Mouse (Mus musculus): ENCODE data around the gene Cryba2. TPM values are rescaled to one million over a fixed set of nuclear protein-coding genes. Genes with fewer than 3 reads are reported as not detected.

The Cryba2 gene
- polyA plus RNA-seq (2012; ENCODE audit: insufficient read depth, low replicate concordance), result not detected in 2 replicates

DNA sequence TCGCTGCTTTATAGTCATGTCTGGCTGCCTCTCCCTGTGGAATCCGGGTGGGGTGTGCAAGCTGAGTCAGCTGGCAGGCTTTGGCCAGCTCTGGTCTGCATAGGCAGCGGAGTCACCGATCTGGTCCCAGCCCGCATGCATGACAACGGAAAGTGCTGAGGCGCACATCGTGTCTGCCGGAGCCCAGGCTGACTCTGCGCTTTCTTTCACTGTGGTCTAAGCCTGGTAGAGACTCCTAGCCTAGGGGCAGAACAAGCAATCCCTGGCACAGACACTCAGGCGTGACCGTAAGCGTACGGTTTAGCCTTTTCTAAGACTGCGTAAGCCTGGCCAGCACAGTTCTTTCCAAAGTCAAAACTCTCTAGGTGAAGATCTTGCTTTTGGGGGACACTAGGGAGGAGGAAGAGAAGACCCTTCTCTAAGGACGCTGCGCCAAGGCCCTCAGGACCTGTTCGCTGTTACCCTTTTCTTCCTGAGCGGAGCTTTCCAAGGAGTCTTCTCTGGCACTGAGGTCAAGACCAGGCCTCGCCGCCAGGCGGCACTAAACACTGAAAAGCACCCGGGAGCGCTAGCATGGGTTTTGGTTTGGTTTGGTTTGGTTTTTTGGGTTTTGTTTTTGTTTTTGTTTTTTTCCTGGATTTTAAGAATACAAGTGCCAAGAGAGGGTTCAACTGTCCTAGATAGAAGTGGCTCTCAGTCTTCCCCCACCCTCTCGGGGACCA lies at the start of gene Cryba2:
TSS of gene Cryba2 (minus strand) at position 10 of the 722 bp plus-strand sequence.
- peaks cover 89% of the 10 kb centered on the region for H3K27me3 ChIP-seq (replicated peaks)

DNA sequence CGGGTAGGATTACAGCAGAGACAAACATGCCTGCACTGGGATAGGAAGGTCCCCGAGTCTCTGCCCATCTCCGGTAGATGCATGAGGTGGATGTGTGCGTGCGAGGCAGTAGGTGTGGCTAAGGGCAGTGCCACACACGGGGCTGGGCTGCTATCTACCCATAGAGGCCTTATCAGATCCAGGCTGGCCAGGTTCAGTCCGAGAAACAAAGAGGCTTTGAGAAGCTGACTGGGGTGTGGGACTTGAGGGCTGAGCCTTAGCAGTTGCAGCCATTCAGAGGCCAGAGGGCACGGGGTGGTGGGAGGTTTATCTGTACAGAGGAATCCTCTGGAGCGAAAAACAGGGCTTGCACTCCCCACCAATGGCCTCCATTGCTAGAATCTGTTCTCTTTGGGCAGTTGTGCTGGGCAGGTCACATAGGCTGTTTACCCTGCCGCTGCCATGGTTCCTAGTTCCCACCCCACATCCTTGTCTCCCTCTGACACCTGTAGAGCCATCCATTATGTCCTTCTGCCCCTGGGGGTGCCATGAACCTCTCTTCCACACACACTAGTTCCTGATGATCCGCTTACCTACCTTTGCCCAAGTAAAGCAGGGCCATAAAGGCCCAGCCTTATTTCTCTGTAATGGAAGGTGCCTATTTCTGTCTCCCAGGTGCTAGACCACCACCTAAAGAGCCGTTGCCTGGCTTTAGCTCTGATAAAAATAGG lies 48.9 kb upstream of the Cryba2 start:
- H3K9me3 ChIP-seq, result no peaks in the 10 kb centered on the region
- H3K4me1 ChIP-seq, result no peaks in the 10 kb centered on the region
- H3K4me3 ChIP-seq (replicated peaks), result no peak overlapping the region
- no peak for TF ChIP-seq GATA1 (IDR thresholded peaks at IDR 0.05; ENCODE audit: borderline replicate concordance, low read length)
- no peak for TF ChIP-seq FLI1 (IDR thresholded peaks at IDR 0.05; ENCODE audit: low read length)
- peaks cover 55% of the 10 kb centered on the region for H3K27me3 ChIP-seq (replicated peaks)
- H3K36me3 ChIP-seq (replicated peaks; ENCODE audit: low read length), result no peaks in the 10 kb centered on the region

More for the DNA sequence above, at the start of gene Cryba2:
- H3K36me3 ChIP-seq (replicated peaks; ENCODE audit: low read length), result no peaks in the 10 kb centered on the region
- H3K4me1 ChIP-seq, result peaks cover 14% of the 10 kb centered on the region
- no peak within 1 kb of the TSS for H3K4me3 ChIP-seq (replicated peaks)
- TF ChIP-seq GATA1 (IDR thresholded peaks at IDR 0.05; ENCODE audit: borderline replicate concordance, low read length) (no peak), FLI1 (IDR thresholded peaks at IDR 0.05; ENCODE audit: low read length) (no peak)
- no peaks in the 10 kb centered on the region for H3K9me3 ChIP-seq

DNA sequence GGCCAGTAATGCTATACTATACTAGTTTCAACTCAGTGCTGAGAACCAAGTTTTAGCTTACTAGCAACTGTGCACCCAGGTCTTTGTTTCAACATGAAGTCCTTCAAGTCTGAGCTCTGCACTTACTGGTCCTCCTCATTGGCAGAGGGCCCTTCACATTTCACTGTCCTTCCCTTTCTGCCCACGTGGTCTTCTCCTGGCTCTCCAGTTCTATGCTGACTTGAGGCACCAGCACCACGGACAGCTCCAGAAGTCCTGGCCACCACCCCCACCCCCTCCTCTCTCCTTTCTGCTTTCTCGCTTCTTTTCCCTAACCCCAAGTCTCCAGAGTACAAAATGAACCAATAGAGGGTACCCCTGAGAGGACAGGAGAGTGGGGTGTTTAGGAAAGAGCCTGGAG lies 46.8 kb upstream of the Cryba2 start:
- H3K27me3 ChIP-seq (replicated peaks), result peaks cover 50% of the 10 kb centered on the region
- H3K4me1 ChIP-seq, result no peaks in the 10 kb centered on the region
- H3K4me3 ChIP-seq (replicated peaks), result no peak overlapping the region
- H3K36me3 ChIP-seq (replicated peaks; ENCODE audit: low read length), result no peaks in the 10 kb centered on the region
- H3K9me3 ChIP-seq, result no peaks in the 10 kb centered on the region
- no peak for TF ChIP-seq GATA1 (IDR thresholded peaks at IDR 0.05; ENCODE audit: borderline replicate concordance, low read length)
- no peak for TF ChIP-seq FLI1 (IDR thresholded peaks at IDR 0.05; ENCODE audit: low read length)

DNA sequence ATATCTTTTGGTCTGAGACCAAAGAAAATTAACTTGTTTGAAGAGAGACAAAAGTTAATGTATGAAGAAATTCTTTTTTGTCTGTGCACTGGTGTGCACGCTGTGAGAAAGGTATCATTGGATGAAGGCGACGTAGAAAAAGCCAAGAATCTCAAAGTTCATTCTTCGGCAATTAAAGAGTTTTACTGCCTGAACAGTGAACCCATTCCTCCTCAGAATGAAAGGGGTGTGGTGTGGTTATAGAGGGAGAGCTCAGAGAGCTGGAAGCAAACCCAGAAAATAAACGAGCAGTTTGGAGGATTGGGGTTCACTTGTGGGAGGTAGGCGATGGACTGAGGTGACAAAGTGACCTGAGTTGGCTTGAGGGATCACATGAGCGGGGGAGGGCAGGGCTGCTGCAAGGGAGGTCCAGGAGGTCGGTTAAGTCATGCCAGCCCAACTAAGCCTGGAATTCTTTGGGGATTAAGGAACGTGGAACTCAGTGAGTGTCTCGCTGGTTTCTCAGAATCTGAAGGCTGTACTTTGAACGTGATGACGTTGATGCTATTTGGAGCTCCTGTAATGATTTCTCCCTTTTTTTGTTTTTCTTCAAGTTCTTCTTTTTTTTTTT lies 43.4 kb upstream of the Cryba2 start:
- H3K36me3 ChIP-seq (replicated peaks; ENCODE audit: low read length), result no peaks in the 10 kb centered on the region
- no peak overlapping the region for H3K4me3 ChIP-seq (replicated peaks)
- H3K27me3 ChIP-seq (replicated peaks), result peaks cover 46% of the 10 kb centered on the region
- TF ChIP-seq FLI1 (IDR thresholded peaks at IDR 0.05; ENCODE audit: low read length), result no peak
- no peak for TF ChIP-seq GATA1 (IDR thresholded peaks at IDR 0.05; ENCODE audit: borderline replicate concordance, low read length)
- H3K4me1 ChIP-seq, result no peaks in the 10 kb centered on the region
- H3K9me3 ChIP-seq, result no peaks in the 10 kb centered on the region

DNA sequence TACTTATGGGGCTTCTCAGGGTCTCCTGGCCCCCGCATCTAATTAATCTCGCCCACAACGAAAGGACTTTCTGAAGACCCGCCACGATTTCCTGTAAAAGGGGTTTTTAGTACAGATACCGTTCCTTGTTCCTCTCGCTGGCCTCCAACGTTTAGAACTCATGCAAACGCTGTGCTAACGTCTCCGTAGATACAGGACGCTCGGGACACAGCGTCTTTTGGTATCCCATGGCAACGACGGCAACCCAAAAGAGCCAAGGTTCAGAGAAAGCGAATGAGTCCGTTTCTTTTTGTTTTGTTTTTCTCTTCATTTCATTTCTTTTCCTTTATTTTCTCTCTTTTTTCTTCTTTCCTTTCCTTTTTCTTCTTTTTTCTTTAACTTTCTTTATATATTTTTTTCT lies 42.5 kb upstream of the Cryba2 start, which contains the start of gene Cfap65:
TSS of gene Cfap65 (minus strand) at position 198 of the 400 bp plus-strand sequence.
- H3K4me3 ChIP-seq (replicated peaks), result no peak within 1 kb of the TSS
- no peaks in the 10 kb centered on the region for H3K36me3 ChIP-seq (replicated peaks; ENCODE audit: low read length)
- peaks cover 46% of the 10 kb centered on the region for H3K27me3 ChIP-seq (replicated peaks)
- no peaks in the 10 kb centered on the region for H3K9me3 ChIP-seq
- H3K4me1 ChIP-seq, result no peaks in the 10 kb centered on the region
- TF ChIP-seq GATA1 (IDR thresholded peaks at IDR 0.05; ENCODE audit: borderline replicate concordance, low read length), result no peak
- TF ChIP-seq FLI1 (IDR thresholded peaks at IDR 0.05; ENCODE audit: low read length), result no peak

DNA sequence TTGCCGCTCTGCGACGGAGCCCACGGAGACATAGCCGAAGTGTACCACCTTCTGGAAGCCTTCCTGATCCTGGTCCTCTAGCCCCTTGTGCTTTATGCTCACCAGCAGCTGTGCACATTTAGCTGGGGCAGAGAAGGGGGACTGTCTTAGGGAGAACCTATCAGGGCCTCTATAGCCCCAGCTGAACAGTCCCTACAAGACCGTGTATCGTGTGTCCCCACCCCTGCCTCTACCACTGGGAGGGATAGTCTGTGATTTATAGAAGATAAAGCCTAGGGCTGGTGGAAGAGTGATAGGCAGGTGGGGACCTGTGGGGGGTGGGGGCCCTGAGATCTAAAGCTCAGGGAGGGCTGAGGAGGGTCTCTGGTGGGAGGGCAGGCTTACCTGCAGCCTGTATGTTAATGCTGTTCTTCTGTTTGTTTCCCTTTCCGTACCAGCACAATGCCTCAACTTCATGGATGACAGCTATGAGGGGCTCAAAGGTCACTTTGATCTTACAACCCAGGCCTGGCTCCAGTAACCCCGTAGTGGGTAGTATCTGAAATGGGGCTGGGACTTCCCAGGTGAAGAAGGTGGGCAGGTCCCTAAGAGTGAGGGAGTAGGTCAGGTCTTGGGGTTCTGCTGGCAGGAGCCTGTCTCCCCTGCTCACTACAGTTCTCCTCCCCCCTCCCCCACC lies 34.8 kb upstream of the Cryba2 start:
- TF ChIP-seq FLI1 (IDR thresholded peaks at IDR 0.05; ENCODE audit: low read length), result no peak
- TF ChIP-seq GATA1 (IDR thresholded peaks at IDR 0.05; ENCODE audit: borderline replicate concordance, low read length), result no peak
- peaks cover 59% of the 10 kb centered on the region for H3K27me3 ChIP-seq (replicated peaks)
- H3K36me3 ChIP-seq (replicated peaks; ENCODE audit: low read length), result no peaks in the 10 kb centered on the region
- no peaks in the 10 kb centered on the region for H3K4me1 ChIP-seq
- no peak overlapping the region for H3K4me3 ChIP-seq (replicated peaks)
- no peaks in the 10 kb centered on the region for H3K9me3 ChIP-seq

DNA sequence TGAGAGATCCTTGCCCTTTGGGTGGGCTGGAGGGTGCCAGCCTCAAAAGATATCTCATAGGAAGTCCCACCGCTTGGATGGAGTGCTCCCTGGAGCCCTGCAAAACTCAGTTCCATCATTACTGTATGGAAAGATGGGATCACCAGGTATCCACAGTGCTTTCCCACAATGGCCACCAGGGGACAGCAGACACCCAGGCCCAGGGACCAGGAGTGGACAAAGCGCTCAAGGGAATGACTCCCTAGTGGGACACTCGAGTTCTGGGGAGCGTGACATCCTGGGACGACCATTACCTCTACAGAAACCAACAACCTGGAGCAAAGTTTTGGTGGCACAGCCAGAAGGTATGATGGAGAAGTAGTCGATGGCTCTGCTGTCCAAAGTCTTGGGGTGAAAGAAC lies 33.8 kb upstream of the Cryba2 start:
- TF ChIP-seq FLI1 (IDR thresholded peaks at IDR 0.05; ENCODE audit: low read length), result no peak
- TF ChIP-seq GATA1 (IDR thresholded peaks at IDR 0.05; ENCODE audit: borderline replicate concordance, low read length), result no peak
- H3K4me3 ChIP-seq (replicated peaks), result no peak overlapping the region
- peaks cover 63% of the 10 kb centered on the region for H3K27me3 ChIP-seq (replicated peaks)

DNA sequence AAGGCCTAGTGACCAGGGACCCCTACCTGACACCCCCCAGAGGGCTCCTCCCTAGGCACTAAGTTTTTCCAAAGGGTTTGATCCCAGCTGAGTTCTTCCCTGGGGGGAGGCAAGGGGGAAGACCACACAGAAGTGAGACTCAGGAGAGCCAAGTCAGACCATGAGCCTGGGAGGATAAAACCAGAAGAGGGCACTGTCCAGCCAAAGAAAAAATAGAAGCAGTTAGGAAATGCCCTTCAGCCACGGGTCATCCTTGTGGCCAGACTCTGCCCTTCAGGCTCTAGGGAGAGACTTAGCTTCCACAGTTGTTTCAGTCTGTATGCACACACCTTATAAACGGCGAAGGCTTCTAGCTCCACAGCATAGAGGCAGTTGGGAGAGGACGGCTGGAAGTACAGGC lies 31.5 kb upstream of the Cryba2 start:
- Histone ChIP-seq H3K4me3 (replicated peaks) (no peak overlapping the region), H3K9me3 (no peaks in the 10 kb centered on the region), H3K27me3 (replicated peaks) (peaks cover 67% of the 10 kb centered on the region), H3K4me1 (no peaks in the 10 kb centered on the region), H3K36me3 (replicated peaks; ENCODE audit: low read length) (no peaks in the 10 kb centered on the region)
- TF ChIP-seq FLI1 (IDR thresholded peaks at IDR 0.05; ENCODE audit: low read length) (no peak), GATA1 (IDR thresholded peaks at IDR 0.05; ENCODE audit: borderline replicate concordance, low read length) (no peak)

More for the DNA sequence above, 33.8 kb upstream of the Cryba2 start:
- Histone ChIP-seq H3K9me3 (no peaks in the 10 kb centered on the region), H3K4me1 (no peaks in the 10 kb centered on the region), H3K36me3 (replicated peaks; ENCODE audit: low read length) (no peaks in the 10 kb centered on the region)

DNA sequence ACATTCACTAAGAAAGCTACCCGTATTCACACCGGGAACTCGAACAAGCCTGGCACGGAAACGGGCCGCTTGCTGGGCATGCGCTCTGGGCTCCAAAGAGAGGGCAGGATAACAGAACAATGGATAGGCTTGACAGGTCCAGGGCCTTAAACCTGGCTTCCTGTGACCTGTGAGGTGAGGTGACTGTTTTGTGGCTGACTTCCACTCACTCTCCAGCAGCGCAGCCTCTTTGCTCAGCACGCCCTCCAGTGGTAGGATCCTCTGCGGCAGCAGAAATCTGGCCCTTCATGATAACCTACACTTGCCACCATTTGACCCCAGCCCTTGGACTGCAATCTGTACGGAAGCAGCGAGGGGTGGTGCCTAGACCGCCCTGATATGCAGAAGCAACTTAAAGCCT lies 22.8 kb upstream of the Cryba2 start:
- H3K4me3 ChIP-seq (replicated peaks), result no peak overlapping the region
- no peaks in the 10 kb centered on the region for H3K36me3 ChIP-seq (replicated peaks; ENCODE audit: low read length)
- TF ChIP-seq FLI1 (IDR thresholded peaks at IDR 0.05; ENCODE audit: low read length) (no peak), GATA1 (IDR thresholded peaks at IDR 0.05; ENCODE audit: borderline replicate concordance, low read length) (no peak)
- no peaks in the 10 kb centered on the region for H3K4me1 ChIP-seq
- H3K9me3 ChIP-seq, result peaks cover 19% of the 10 kb centered on the region
- H3K27me3 ChIP-seq (replicated peaks), result peaks cover 57% of the 10 kb centered on the region
